Comparison of ENCODE assay signal across 11 mouse cellular contexts in the genomic region with DNA sequence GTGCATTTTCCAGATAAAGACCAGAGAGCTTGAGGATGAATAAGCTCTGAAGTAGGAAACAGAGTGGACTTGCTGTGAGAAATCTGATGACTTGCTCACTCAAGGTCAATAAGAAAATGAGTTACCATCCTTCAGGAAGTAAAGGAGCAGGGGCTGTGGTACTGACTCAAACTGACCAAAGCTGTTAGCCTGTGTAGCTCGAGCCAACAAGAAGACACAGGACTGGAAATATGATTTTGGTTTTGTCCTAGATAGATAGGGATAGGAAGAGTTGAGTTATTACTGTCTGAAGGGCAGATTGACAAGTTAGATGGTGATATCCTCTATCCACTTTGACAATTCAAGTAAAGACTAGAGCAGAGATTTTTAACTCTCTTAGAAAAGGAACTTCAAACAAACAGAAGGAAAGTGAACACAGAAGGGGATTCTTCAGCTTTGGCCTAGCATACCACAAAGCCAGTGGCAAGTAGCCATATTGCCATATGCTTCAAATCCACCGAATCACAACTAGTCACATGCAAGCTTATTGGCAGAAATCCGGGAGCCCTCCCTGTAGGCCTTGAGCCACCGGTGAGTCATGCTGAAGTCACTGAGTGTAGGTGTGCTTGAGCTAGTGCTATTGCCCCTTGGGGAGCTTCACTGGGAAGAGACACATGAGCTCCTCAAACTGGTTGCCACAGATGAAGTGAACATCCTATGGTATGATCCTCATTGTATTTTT.
DNase-seq lines count a peak whose midpoint lies in the region; ATAC-seq lines count a peak whose summit lies in the region.
"Had no signal": no experiment of that assay in that cellular context is flagged by ENCODE, and none has a peak within 500 bp of the region (broad histone marks: within the 10 kb centered on the region; RNA-seq: fewer than 3 reads in every experiment).

No protein-coding gene starts in this region.

- 74% methylated on average over 4 of the region's 4 CpGs for WGBS in hindbrain, embryonic 13.5 days
- 89% methylated on average over 4 of the region's 4 CpGs for WGBS in hindbrain, embryonic 10.5 days

- H3K9ac ChIP-seq in hindbrain, embryonic 13.5 days, result no peak overlapping the region
- H3K9ac ChIP-seq: liver, postnatal 0 days had no signal

- H3K9me3 ChIP-seq in hindbrain, embryonic 13.5 days, result no peaks in the 10 kb centered on the region
- no peaks in the 10 kb centered on the region for H3K9me3 ChIP-seq in hindbrain, embryonic 10.5 days

- no peaks in the 10 kb centered on the region for H3K27me3 ChIP-seq in hindbrain, embryonic 13.5 days
- H3K27me3 ChIP-seq in hindbrain, embryonic 10.5 days (ENCODE audit: insufficient read depth, poor library complexity, severe bottlenecking), result no peaks in the 10 kb centered on the region

- peak overlapping the region; percentile 75; the same call in 1 of the 2 replicates for H3K27ac ChIP-seq in hindbrain, embryonic 13.5 days
- H3K27ac ChIP-seq in hindbrain, embryonic 10.5 days, result no peak overlapping the region

- no peak overlapping the region for H3K4me2 ChIP-seq in hindbrain, embryonic 13.5 days

- ATAC-seq in hindbrain, embryonic 13.5 days (ENCODE audit: low FRiP score), result no peak
- ATAC-seq: liver, postnatal 0 days had no signal

- no peak for DNase-seq in hindbrain, embryonic 10.5 days (ENCODE audit: low spot score)
- DNase-seq in 416B (ENCODE audit: low read depth), result peak; percentile 3
- DNase-seq in adrenal gland, postnatal 25 days, result peak; percentile 33
- DNase-seq in fat pad, adult 2 months (ENCODE audit: extremely low read depth, low read depth, low spot score), result peak; percentile 46
- DNase-seq in spleen, postnatal 36 days (ENCODE audit: low spot score in 2 of 2), result no peak
- no peak for DNase-seq in ovary, postnatal 14 days (ENCODE audit: low spot score)
- no peak for DNase-seq in lung, postnatal 10 days
- DNase-seq: liver, postnatal 0 days; right cerebral cortex, postnatal 4 days; thymus, postnatal 14 days had no signal

- H3K36me3 ChIP-seq in hindbrain, embryonic 13.5 days, result no peaks in the 10 kb centered on the region
- no peaks in the 10 kb centered on the region for H3K36me3 ChIP-seq in hindbrain, embryonic 10.5 days

- H3K4me3 ChIP-seq in hindbrain, embryonic 13.5 days, result no peak overlapping the region
- no peak overlapping the region for H3K4me3 ChIP-seq in hindbrain, embryonic 10.5 days

- peaks cover 7% of the 10 kb centered on the region for H3K4me1 ChIP-seq in hindbrain, embryonic 13.5 days (replicated peaks)
- no peaks in the 10 kb centered on the region; the same call in 1 of the 2 replicates for H3K4me1 ChIP-seq in hindbrain, embryonic 10.5 days (replicated peaks)

Comparison
In these comparisons a context has a peak if more than half of its experiments do, and no peak if none do; other contexts are left out.
1. DNase-seq: peak in 416B (single experiment), adrenal gland, postnatal 25 days (single experiment) and fat pad, adult 2 months (single experiment); none in hindbrain, embryonic 10.5 days (single experiment), spleen, postnatal 36 days (0 of 2), ovary, postnatal 14 days (single experiment) and lung, postnatal 10 days (single experiment).